Mouse (Mus musculus): ENCODE results near the gene Ppef2. TPM values are rescaled to one million over a fixed set of nuclear protein-coding genes. Genes with fewer than 3 reads are reported as not detected.

Ppef2 gene
- polyA plus RNA-seq, 1 experiment, result 2.1 TPM

DNA sequence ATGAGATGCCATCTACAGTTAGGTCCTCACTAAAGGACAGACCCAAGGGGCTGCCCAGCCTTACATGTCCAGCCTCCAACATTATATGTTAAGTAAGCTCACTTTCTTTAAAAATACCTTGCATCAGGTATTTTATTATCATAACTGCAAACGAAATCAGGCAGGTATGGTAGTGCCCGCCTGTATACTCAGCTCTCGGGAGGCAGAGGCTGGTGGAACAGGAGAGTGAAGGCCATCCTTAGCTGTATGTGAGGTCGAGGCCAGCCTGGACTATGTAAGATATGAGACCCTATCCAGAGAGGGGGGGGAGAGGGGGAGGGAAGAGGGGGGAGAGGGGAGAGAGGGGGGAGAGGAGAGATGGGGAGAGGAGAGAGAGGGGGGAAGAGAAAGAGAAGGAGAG lies 22.7 kb downstream of the Ppef2 start:
- no peak overlapping the region for H3K4me3 ChIP-seq (replicated peaks; ENCODE audit: insufficient read depth, low read depth, low read length)
- H3K4me1 ChIP-seq (ENCODE audit: control insufficient read depth, insufficient read depth, low read length), result no peaks in the 10 kb centered on the region
- no peak for TF ChIP-seq POLR2A (IDR thresholded peaks at IDR 0.05; ENCODE audit: borderline replicate concordance, insufficient read depth, low read length)
- TF ChIP-seq CTCF (IDR thresholded peaks at IDR 0.05; ENCODE audit: borderline replicate concordance, insufficient read depth, low read depth, low read length), result no peak
- no peaks in the 10 kb centered on the region for H3K27me3 ChIP-seq (ENCODE audit: control insufficient read depth, insufficient read depth, low read length)
- 82% methylated on average over 4 of the region's 4 CpGs for WGBS
- no peak for DNase-seq
- no peak overlapping the region for H3K27ac ChIP-seq (ENCODE audit: insufficient read depth, low read length)

DNA sequence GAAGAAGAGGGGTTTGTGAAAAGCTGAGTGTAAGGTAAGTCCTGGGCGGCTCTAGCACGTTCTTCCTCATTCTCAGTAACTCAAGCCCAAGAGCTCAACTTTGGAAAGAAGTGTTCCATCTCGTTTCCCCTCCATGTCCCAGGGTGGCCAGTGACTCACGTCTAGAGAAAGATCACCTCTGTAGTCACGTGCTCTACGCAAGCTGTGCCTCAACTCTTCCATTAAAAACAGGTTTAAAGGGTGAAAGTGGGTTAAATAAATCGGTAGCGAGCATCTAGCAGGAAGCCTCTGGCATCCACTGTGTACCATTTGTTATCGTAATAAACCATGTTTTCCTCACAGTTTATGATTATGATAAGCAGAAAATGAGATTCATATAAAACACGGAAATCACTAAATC lies 24.2 kb downstream of the Ppef2 start:
- Histone ChIP-seq H3K4me1 (ENCODE audit: control insufficient read depth, insufficient read depth, low read length) (no peaks in the 10 kb centered on the region), H3K27ac (ENCODE audit: insufficient read depth, low read length) (no peak overlapping the region), H3K27me3 (ENCODE audit: control insufficient read depth, insufficient read depth, low read length) (no peaks in the 10 kb centered on the region), H3K4me3 (replicated peaks; ENCODE audit: insufficient read depth, low read depth, low read length) (no peak overlapping the region)
- TF ChIP-seq POLR2A (IDR thresholded peaks at IDR 0.05; ENCODE audit: borderline replicate concordance, insufficient read depth, low read length), result no peak
- no peak for TF ChIP-seq CTCF (IDR thresholded peaks at IDR 0.05; ENCODE audit: borderline replicate concordance, insufficient read depth, low read depth, low read length)
- DNase-seq, result no peak
- WGBS, result 83% methylated on average over 10 of the region's 10 CpGs

DNA sequence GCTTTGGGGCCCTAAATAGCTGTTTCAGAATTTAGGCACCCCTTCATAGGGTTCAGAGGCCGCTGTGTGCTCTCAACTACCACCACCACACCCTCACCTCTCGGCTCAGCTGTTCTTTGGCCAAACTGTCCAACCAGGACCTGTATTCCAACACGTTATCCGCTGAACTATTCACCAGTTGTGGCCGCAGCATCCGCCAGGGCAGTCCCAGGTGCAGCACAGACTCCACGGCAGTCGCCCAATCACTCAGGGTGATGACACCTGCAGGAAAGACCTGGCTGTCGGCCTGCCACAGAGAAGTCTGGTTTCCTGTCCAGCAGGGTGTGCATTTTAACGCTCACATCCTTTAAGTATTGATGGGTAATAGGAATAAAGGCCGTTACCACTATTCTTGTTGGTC lies 25.8 kb downstream of the Ppef2 start:
- no peak for DNase-seq
- Histone ChIP-seq H3K4me1 (ENCODE audit: control insufficient read depth, insufficient read depth, low read length) (no peaks in the 10 kb centered on the region), H3K27ac (ENCODE audit: insufficient read depth, low read length) (no peak overlapping the region), H3K4me3 (replicated peaks; ENCODE audit: insufficient read depth, low read depth, low read length) (no peak overlapping the region), H3K27me3 (ENCODE audit: control insufficient read depth, insufficient read depth, low read length) (no peaks in the 10 kb centered on the region)
- WGBS, result 84% methylated on average over 11 of the region's 11 CpGs
- TF ChIP-seq CTCF (IDR thresholded peaks at IDR 0.05; ENCODE audit: borderline replicate concordance, insufficient read depth, low read depth, low read length) (no peak), POLR2A (IDR thresholded peaks at IDR 0.05; ENCODE audit: borderline replicate concordance, insufficient read depth, low read length) (no peak)

DNA sequence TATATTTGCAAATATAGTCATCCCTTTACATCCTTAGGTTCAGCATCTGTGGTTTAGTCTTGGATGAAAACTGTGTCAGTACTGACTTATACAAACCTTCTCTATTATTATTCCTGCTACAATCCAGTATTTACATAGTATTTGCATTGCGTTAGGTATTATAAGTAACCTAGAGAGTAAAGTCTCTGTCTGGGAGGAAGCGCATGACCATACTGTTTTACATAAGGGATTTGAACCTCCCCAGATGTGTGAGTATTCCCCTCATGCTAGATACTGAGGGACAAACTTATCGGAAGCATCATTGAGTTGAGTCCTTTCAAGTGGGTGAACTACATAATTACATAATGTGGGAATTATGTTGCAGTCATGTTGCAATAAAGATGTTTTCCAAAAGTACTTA lies 26.6 kb downstream of the Ppef2 start:
- H3K27ac ChIP-seq (ENCODE audit: insufficient read depth, low read length), result no peak overlapping the region
- no peak for TF ChIP-seq POLR2A (IDR thresholded peaks at IDR 0.05; ENCODE audit: borderline replicate concordance, insufficient read depth, low read length)
- no peaks in the 10 kb centered on the region for H3K4me1 ChIP-seq (ENCODE audit: control insufficient read depth, insufficient read depth, low read length)
- 96% methylated on average over 3 of the region's 3 CpGs for WGBS
- DNase-seq, result no peak
- H3K4me3 ChIP-seq (replicated peaks; ENCODE audit: insufficient read depth, low read depth, low read length), result no peak overlapping the region
- H3K27me3 ChIP-seq (ENCODE audit: control insufficient read depth, insufficient read depth, low read length), result no peaks in the 10 kb centered on the region

DNA sequence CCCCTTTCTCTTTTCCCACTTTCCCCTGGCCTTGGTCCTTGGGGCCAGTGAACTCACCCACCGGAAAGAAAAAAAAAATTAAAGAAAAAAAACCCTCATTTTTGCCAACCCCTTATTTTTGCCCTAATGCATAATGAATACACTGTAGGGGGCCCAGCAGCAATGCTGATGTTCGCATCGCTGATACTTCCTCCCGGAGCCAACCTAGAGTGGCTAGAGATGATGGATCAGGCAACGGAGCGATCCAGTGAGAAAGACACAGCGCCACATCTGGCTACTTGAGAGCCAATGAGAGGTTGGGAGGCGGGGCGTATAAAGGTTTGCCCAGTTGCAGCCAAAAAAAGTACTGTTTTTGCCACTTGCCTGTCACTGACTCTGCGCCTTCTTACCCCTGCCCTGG lies 27.3 kb downstream of the Ppef2 start:
- no peak overlapping the region for H3K4me3 ChIP-seq (replicated peaks; ENCODE audit: insufficient read depth, low read depth, low read length)
- TF ChIP-seq CTCF (IDR thresholded peaks at IDR 0.05; ENCODE audit: borderline replicate concordance, insufficient read depth, low read depth, low read length) (no peak), POLR2A (IDR thresholded peaks at IDR 0.05; ENCODE audit: borderline replicate concordance, insufficient read depth, low read length) (no peak)
- H3K27me3 ChIP-seq (ENCODE audit: control insufficient read depth, insufficient read depth, low read length), result no peaks in the 10 kb centered on the region
- 30% methylated on average over 10 of the region's 10 CpGs for WGBS
- H3K27ac ChIP-seq (ENCODE audit: insufficient read depth, low read length), result no peak overlapping the region
- no peaks in the 10 kb centered on the region for H3K4me1 ChIP-seq (ENCODE audit: control insufficient read depth, insufficient read depth, low read length)
- no peak for DNase-seq

DNA sequence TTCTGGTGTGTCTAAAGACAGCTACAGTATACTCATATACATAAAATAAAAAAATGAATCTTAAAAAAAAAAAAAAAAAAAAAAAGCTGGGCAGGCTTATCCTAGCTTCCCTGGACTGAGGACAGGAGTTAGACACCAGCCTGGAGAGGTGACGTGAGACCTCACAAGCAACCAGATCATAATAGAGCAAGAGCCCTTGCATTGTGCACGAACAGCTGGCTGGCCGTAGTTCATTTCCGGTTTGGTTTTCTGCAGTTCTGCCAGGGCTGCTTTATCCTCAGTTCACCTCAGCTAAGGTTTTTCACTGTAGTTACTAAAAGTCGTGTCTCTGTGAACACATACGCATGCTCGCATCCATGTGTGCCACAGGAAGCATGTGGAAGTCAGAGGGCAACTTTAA lies 28.3 kb downstream of the Ppef2 start:
- Histone ChIP-seq H3K4me1 (ENCODE audit: control insufficient read depth, insufficient read depth, low read length) (no peaks in the 10 kb centered on the region), H3K27ac (ENCODE audit: insufficient read depth, low read length) (no peak overlapping the region), H3K27me3 (ENCODE audit: control insufficient read depth, insufficient read depth, low read length) (no peaks in the 10 kb centered on the region), H3K4me3 (replicated peaks; ENCODE audit: insufficient read depth, low read depth, low read length) (no peak overlapping the region)
- no peak for DNase-seq
- 81% methylated on average over 7 of the region's 7 CpGs for WGBS
- no peak for TF ChIP-seq POLR2A (IDR thresholded peaks at IDR 0.05; ENCODE audit: borderline replicate concordance, insufficient read depth, low read length)
- TF ChIP-seq CTCF (IDR thresholded peaks at IDR 0.05; ENCODE audit: borderline replicate concordance, insufficient read depth, low read depth, low read length), result no peak

DNA sequence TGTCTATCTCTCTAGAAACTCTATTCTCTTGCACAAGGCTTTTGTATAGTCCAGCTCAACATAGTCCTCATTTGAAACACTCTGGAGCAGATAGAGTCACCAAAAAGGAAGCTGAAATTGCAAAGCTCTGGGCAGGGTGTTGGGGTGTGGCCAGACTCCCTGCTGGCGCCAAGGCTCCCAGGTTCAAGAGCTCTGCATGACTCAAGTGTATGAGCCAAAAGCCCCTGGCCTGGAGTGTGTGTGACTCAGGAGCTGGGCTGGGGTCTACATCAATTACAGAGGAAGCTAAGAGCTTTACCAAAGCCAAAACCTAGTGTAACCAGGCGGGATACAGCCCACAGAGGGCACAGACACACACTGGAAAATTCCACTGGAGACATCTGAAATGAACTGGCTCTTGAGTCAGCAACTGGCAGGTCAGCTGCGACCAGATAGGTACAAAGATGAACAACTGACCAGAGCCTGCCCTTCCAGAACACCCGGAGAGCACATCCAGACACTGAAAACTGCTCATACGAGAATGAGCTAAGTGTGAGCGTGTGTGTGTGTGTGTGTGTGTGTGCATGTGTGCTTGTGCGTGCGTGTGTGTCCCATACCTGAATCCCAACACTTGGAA lies 35.7 kb downstream of the Ppef2 start:
- H3K4me3 ChIP-seq (replicated peaks; ENCODE audit: insufficient read depth, low read depth, low read length), result no peak overlapping the region
- TF ChIP-seq CTCF (IDR thresholded peaks at IDR 0.05; ENCODE audit: borderline replicate concordance, insufficient read depth, low read depth, low read length) (no peak), POLR2A (IDR thresholded peaks at IDR 0.05; ENCODE audit: borderline replicate concordance, insufficient read depth, low read length) (no peak)
- no peaks in the 10 kb centered on the region for H3K27me3 ChIP-seq (ENCODE audit: control insufficient read depth, insufficient read depth, low read length)
- 73% methylated on average over 8 of the region's 8 CpGs for WGBS
- 0 out of 2 replicates have a peak, but pooled peaks cover 2% of the 10 kb centered on the region for H3K4me1 ChIP-seq (ENCODE audit: control insufficient read depth, insufficient read depth, low read length)
- DNase-seq, result peak; percentile 29 to 57
- H3K27ac ChIP-seq (ENCODE audit: insufficient read depth, low read length), result no peak overlapping the region

DNA sequence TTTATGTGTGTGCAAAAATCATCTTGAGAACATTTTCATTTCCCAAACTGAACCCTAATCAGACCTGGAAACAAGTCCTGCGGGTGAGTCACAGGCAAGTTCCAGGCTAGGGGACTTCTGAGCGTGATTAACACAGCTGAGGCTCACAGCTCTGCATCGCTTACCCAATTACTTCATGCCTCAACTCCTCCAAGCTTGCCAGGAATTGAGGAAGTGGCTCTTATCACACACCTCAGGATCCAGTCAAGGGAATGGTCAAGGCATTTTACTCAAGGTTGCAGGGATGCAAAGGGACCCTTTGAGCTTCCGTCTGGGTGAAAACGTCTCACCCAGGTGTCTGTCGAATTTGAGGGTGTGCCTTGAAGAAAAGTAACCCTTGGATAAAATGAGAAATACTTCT lies 36.3 kb downstream of the Ppef2 start:
- Histone ChIP-seq H3K4me3 (replicated peaks; ENCODE audit: insufficient read depth, low read depth, low read length) (no peak overlapping the region), H3K4me1 (ENCODE audit: control insufficient read depth, insufficient read depth, low read length) (0 out of 2 replicates have a peak, but pooled peaks cover 2% of the 10 kb centered on the region), H3K27me3 (ENCODE audit: control insufficient read depth, insufficient read depth, low read length) (no peaks in the 10 kb centered on the region), H3K27ac (ENCODE audit: insufficient read depth, low read length) (no peak overlapping the region)
- 46% methylated on average over 6 of the region's 6 CpGs for WGBS
- DNase-seq, result peak in 1 of 2 experiments; percentile 44
- no peak for TF ChIP-seq CTCF (IDR thresholded peaks at IDR 0.05; ENCODE audit: borderline replicate concordance, insufficient read depth, low read depth, low read length)
- TF ChIP-seq POLR2A (IDR thresholded peaks at IDR 0.05; ENCODE audit: borderline replicate concordance, insufficient read depth, low read length), result no peak

Measured in cerebellum, adult 2 months (tissue).